Mouse (Mus musculus): ENCODE measurements around the gene Vps53. TPM values are rescaled to one million over a fixed set of nuclear protein-coding genes. Genes with fewer than 3 reads are reported as not detected.

Gene Vps53
- polyA plus RNA-seq, 1 experiment: 41.2 TPM

GRCm38 (mm10) chr11:76196275-76196976 lies 17.0 kb upstream of the Vps53 start:
- Histone ChIP-seq H3K4me3 (no peak overlapping the region), H3K79me2 (ENCODE audit: control insufficient read depth, insufficient read depth) (no peaks in the 10 kb centered on the region), H3K27me3 (ENCODE audit: control insufficient read depth, insufficient read depth, insufficient read length) (peaks cover 7% of the 10 kb centered on the region), H3ac (ENCODE audit: control insufficient read depth, insufficient read length) (no peak overlapping the region), H3K4me2 (ENCODE audit: low read depth) (no peak overlapping the region), H3K36me3 (ENCODE audit: control insufficient read depth, insufficient read depth) (no peaks in the 10 kb centered on the region)
- TF ChIP-seq TCF3 (IDR thresholded peaks at IDR 0.05; ENCODE audit: insufficient read length, low read depth) (no peak), POLR2A (IDR thresholded peaks at IDR 0.05; ENCODE audit: insufficient read length, low read depth) (no peak), POLR2AphosphoS2 (IDR thresholded peaks at IDR 0.05; ENCODE audit: insufficient read length, low read depth) (no peak), MYOG (IDR thresholded peaks at IDR 0.05; ENCODE audit: control insufficient read depth in 1 of 3, insufficient read depth in 1 of 3, insufficient read length in 2 of 3, low read depth in 2 of 3) (no peak), SRF (IDR thresholded peaks at IDR 0.05; ENCODE audit: control insufficient read depth, insufficient read length, low read depth) (no peak), REST (IDR thresholded peaks at IDR 0.05; ENCODE audit: insufficient read depth, insufficient read length) (no peak), E2F4 (IDR thresholded peaks at IDR 0.05; ENCODE audit: insufficient read depth) (no peak), TCF12 (IDR thresholded peaks at IDR 0.05; ENCODE audit: insufficient read depth, poor library complexity, severe bottlenecking) (no peak), MYOD1 (IDR thresholded peaks at IDR 0.05; ENCODE audit: control insufficient read depth in 1 of 3, insufficient read length in 2 of 3, low read depth in 2 of 3) (no peak), USF1 (IDR thresholded peaks at IDR 0.05; ENCODE audit: low read depth) (no peak), MAX (IDR thresholded peaks at IDR 0.05; ENCODE audit: low read depth) (no peak), CEBPB (IDR thresholded peaks at IDR 0.05; ENCODE audit: insufficient read depth, poor library complexity, severe bottlenecking) (no peak)

GRCm38 (mm10) chr11:76186908-76187307 lies 7.5 kb upstream of the Vps53 start:
- TF ChIP-seq E2F4 (IDR thresholded peaks at IDR 0.05; ENCODE audit: insufficient read depth): no peak
- Histone ChIP-seq H3K4me2 (ENCODE audit: low read depth) (no peak overlapping the region), H3K79me2 (ENCODE audit: control insufficient read depth, insufficient read depth) (no peaks in the 10 kb centered on the region)

GRCm38 (mm10) chr11:76183745-76184144 lies 4.3 kb upstream of the Vps53 start:
- no peaks in the 10 kb centered on the region for H3K36me3 ChIP-seq (ENCODE audit: control insufficient read depth, insufficient read depth)
- H3K4me2 ChIP-seq (ENCODE audit: low read depth): no peak overlapping the region
- TF ChIP-seq CEBPB (IDR thresholded peaks at IDR 0.05; ENCODE audit: insufficient read depth, poor library complexity, severe bottlenecking) (no peak), MAX (IDR thresholded peaks at IDR 0.05; ENCODE audit: low read depth) (no peak), REST (IDR thresholded peaks at IDR 0.05; ENCODE audit: insufficient read depth, insufficient read length) (no peak), SRF (IDR thresholded peaks at IDR 0.05; ENCODE audit: control insufficient read depth, insufficient read length, low read depth) (no peak), E2F4 (IDR thresholded peaks at IDR 0.05; ENCODE audit: insufficient read depth) (no peak), TCF12 (IDR thresholded peaks at IDR 0.05; ENCODE audit: insufficient read depth, poor library complexity, severe bottlenecking) (no peak), POLR2A (IDR thresholded peaks at IDR 0.05; ENCODE audit: insufficient read length, low read depth) (no peak), POLR2AphosphoS2 (IDR thresholded peaks at IDR 0.05; ENCODE audit: insufficient read length, low read depth) (no peak), MYOD1 (IDR thresholded peaks at IDR 0.05; ENCODE audit: control insufficient read depth in 1 of 3, insufficient read length in 2 of 3, low read depth in 2 of 3) (no peak), TCF3 (IDR thresholded peaks at IDR 0.05; ENCODE audit: insufficient read length, low read depth) (no peak), MYOG (IDR thresholded peaks at IDR 0.05; ENCODE audit: control insufficient read depth in 1 of 3, insufficient read depth in 1 of 3, insufficient read length in 2 of 3, low read depth in 2 of 3) (no peak), USF1 (IDR thresholded peaks at IDR 0.05; ENCODE audit: low read depth) (no peak)
- H3K79me2 ChIP-seq (ENCODE audit: control insufficient read depth, insufficient read depth): peaks cover under 1% of the 10 kb centered on the region
- no peak overlapping the region for H3K4me3 ChIP-seq
- no peak overlapping the region for H3ac ChIP-seq (ENCODE audit: control insufficient read depth, insufficient read length)
- H3K27me3 ChIP-seq (ENCODE audit: control insufficient read depth, insufficient read depth, insufficient read length): no peaks in the 10 kb centered on the region

More at GRCm38 (mm10) chr11:76186908-76187307, 7.5 kb upstream of the Vps53 start:
- Histone ChIP-seq H3ac (ENCODE audit: control insufficient read depth, insufficient read length) (no peak overlapping the region), H3K27me3 (ENCODE audit: control insufficient read depth, insufficient read depth, insufficient read length) (peaks cover 4% of the 10 kb centered on the region), H3K4me3 (no peak overlapping the region), H3K36me3 (ENCODE audit: control insufficient read depth, insufficient read depth) (no peaks in the 10 kb centered on the region)

- H3ac ChIP-seq (ENCODE audit: control insufficient read depth, insufficient read length): peak overlapping the region; percentile 28
- no peaks in the 10 kb centered on the region for H3K36me3 ChIP-seq (ENCODE audit: control insufficient read depth, insufficient read depth)
- peak overlapping the region; percentile 76 for H3K4me2 ChIP-seq (ENCODE audit: low read depth)
- peaks cover 12% of the 10 kb centered on the region for H3K79me2 ChIP-seq (ENCODE audit: control insufficient read depth, insufficient read depth)
- H3K27me3 ChIP-seq (ENCODE audit: control insufficient read depth, insufficient read depth, insufficient read length): no peaks in the 10 kb centered on the region
- peak overlapping the region; percentile 99 for H3K4me3 ChIP-seq
- no peak for TF ChIP-seq TCF3 (IDR thresholded peaks at IDR 0.05; ENCODE audit: insufficient read length, low read depth)
- no peak for TF ChIP-seq USF1 (IDR thresholded peaks at IDR 0.05; ENCODE audit: low read depth)
- no peak for TF ChIP-seq POLR2A (IDR thresholded peaks at IDR 0.05; ENCODE audit: insufficient read length, low read depth)
- no peak for TF ChIP-seq MYOD1 (IDR thresholded peaks at IDR 0.05; ENCODE audit: control insufficient read depth in 1 of 3, insufficient read length in 2 of 3, low read depth in 2 of 3)
- TF ChIP-seq POLR2AphosphoS2 (IDR thresholded peaks at IDR 0.05; ENCODE audit: insufficient read length, low read depth): no peak
- no peak for TF ChIP-seq E2F4 (IDR thresholded peaks at IDR 0.05; ENCODE audit: insufficient read depth)
- TF ChIP-seq REST (IDR thresholded peaks at IDR 0.05; ENCODE audit: insufficient read depth, insufficient read length): no peak
- no peak for TF ChIP-seq MYOG (IDR thresholded peaks at IDR 0.05; ENCODE audit: control insufficient read depth in 1 of 3, insufficient read depth in 1 of 3, insufficient read length in 2 of 3, low read depth in 2 of 3)
- TF ChIP-seq CEBPB (IDR thresholded peaks at IDR 0.05; ENCODE audit: insufficient read depth, poor library complexity, severe bottlenecking): no peak
Observed at GRCm38 (mm10) chr11:76180146-76180540, 696 bp upstream of the Vps53 start.
